Mouse (Mus musculus): ENCODE data around the gene Maml2. TPM values are rescaled to one million over a fixed set of nuclear protein-coding genes. Genes with fewer than 3 reads are reported as not detected.

Gene Maml2
- total RNA-seq, 1 experiment, result 1.9 TPM

DNA sequence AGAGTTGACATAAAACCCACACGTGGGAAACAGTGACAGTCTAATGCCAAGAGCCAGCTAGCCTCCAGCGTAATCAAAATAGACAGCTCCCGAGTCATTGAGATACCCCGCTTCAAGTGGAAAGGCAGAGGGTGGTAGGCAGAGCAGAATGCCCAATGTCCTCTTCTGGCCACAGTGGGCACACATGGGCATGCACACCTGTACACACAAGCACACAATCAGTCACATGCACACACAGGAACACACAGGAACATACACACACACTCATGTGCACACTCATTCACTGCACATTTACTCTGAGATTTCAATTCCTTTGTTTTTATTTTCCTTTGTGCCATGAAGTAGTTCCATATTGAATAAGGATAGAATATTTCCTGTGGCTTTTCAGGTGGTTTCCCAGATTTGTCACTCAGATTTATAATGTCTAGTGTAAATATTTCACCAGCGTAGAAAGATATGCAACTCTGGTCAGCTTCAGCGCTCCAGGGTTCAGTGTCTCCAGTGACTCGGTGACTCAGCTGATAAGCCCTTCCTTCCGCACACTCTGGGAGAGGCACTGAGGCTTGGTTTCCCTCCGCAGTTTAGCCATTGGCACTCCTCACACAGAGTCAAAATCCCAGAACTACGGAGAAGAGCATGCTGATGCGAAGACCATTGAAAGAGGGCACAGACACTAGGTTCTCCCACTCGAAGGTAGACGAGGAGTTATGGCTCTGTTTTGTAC lies 144.4 kb downstream of the Maml2 start:
- Histone ChIP-seq H3K27ac (ENCODE audit: insufficient read depth, low read depth, low read length, poor library complexity, severe bottlenecking) (no peak overlapping the region), H3K36me3 (ENCODE audit: control insufficient read depth, insufficient read depth, low read length, poor library complexity, severe bottlenecking) (no peaks in the 10 kb centered on the region), H3K9ac (ENCODE audit: insufficient read depth, low read depth, low read length, poor library complexity, severe bottlenecking) (no peak overlapping the region), H3K9me3 (ENCODE audit: control insufficient read depth, insufficient read depth, low read depth, low read length) (no peaks in the 10 kb centered on the region), H3K4me1 (ENCODE audit: control insufficient read depth in 2 of 2, insufficient read depth in 2 of 2, low read length in 2 of 2, poor library complexity in 1 of 2) (no peaks in the 10 kb centered on the region), H3K4me3 (ENCODE audit: insufficient read depth in 1 of 2, low read depth in 1 of 2, low read length in 2 of 2, poor library complexity in 1 of 2, severe bottlenecking in 1 of 2) (no peak overlapping the region)
- no peak for TF ChIP-seq MAFK (IDR thresholded peaks at IDR 0.05; ENCODE audit: insufficient read depth, low read depth, low read length)
- TF ChIP-seq ZC3H11A (IDR thresholded peaks at IDR 0.05; ENCODE audit: borderline replicate concordance, low read depth, low read length), result no peak
- TF ChIP-seq CHD2 (IDR thresholded peaks at IDR 0.05; ENCODE audit: low read depth, low read length), result no peak
- no peak for TF ChIP-seq HCFC1 (IDR thresholded peaks at IDR 0.05; ENCODE audit: borderline replicate concordance, insufficient read depth, low read length)
- TF ChIP-seq ZNF384 (IDR thresholded peaks at IDR 0.05; ENCODE audit: low read depth, low read length), result no peak
- in situ Hi-C loops (cut with MboI; ENCODE audit: low sequenced_read_pairs in 2 of 2, unreplicated experiment in 2 of 2), result no loop called here
- no peak for DNase-seq (ENCODE audit: low read depth, low spot score)

DNA sequence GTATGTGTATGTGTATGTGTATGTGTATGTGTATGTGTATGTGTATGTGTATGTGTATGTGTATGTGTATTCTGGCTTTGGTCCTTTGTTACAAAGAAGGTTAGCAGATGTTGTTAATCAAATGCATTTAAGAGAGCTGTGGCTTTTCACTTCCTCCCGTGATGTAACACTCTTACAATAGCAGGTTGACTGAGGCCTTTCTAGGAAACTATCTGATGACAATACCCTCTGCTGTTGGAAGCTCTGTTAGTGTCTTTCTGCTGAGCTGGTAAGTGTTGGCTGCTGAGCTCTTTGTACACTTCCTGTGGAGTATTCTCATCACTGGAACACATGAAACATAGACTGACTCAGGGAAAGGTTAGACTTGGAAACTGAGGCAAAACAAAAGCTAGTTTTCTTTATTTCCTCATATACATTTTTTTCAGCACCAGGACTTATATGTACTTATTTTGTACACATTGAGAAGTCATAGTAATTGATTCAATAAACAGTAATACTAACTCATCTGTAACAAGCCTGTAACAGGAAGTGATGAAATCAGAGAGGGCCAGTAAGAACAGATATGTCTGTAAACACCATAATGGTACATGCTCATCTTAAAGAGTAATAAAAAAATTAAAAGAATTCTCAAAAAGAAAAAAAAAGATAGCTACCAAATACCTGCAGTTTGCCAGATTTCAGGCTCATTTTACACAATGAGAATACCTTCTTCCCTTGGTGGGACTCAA lies 145.9 kb downstream of the Maml2 start:
- in situ Hi-C loops (cut with MboI; ENCODE audit: low sequenced_read_pairs in 2 of 2, unreplicated experiment in 2 of 2), result no loop called here
- DNase-seq (ENCODE audit: low read depth, low spot score), result no peak
- H3K4me1 ChIP-seq (ENCODE audit: control insufficient read depth in 2 of 2, insufficient read depth in 2 of 2, low read length in 2 of 2, poor library complexity in 1 of 2), result no peaks in the 10 kb centered on the region
- H3K36me3 ChIP-seq (ENCODE audit: control insufficient read depth, insufficient read depth, low read length, poor library complexity, severe bottlenecking), result no peaks in the 10 kb centered on the region
- H3K9ac ChIP-seq (ENCODE audit: insufficient read depth, low read depth, low read length, poor library complexity, severe bottlenecking), result no peak overlapping the region
- H3K9me3 ChIP-seq (ENCODE audit: control insufficient read depth, insufficient read depth, low read depth, low read length), result no peaks in the 10 kb centered on the region
- H3K27ac ChIP-seq (ENCODE audit: insufficient read depth, low read depth, low read length, poor library complexity, severe bottlenecking), result no peak overlapping the region
- H3K4me3 ChIP-seq (ENCODE audit: insufficient read depth in 1 of 2, low read depth in 1 of 2, low read length in 2 of 2, poor library complexity in 1 of 2, severe bottlenecking in 1 of 2), result no peak overlapping the region
- TF ChIP-seq HCFC1 (IDR thresholded peaks at IDR 0.05; ENCODE audit: borderline replicate concordance, insufficient read depth, low read length) (no peak), MAFK (IDR thresholded peaks at IDR 0.05; ENCODE audit: insufficient read depth, low read depth, low read length) (no peak), CHD2 (IDR thresholded peaks at IDR 0.05; ENCODE audit: low read depth, low read length) (no peak), ZNF384 (IDR thresholded peaks at IDR 0.05; ENCODE audit: low read depth, low read length) (no peak), ZC3H11A (IDR thresholded peaks at IDR 0.05; ENCODE audit: borderline replicate concordance, low read depth, low read length) (no peak)

DNA sequence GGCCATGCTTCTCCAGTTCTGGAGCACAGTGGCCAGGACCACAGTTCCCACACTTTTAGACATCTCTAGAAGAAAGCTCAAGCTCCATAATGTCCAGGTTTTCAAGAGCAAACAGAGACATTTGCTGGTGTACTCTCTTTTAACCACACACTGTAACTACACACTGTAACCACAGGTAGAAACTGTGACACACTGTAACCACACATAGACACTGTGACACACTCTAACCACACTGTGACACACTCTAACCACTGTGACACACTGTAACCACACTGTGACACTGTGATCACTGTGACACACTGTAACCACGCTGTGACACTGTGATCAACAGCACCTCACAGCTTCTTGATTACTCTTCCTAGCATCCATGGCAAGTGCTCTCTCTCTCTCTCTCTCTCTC lies 148.5 kb downstream of the Maml2 start:
- DNase-seq (ENCODE audit: low read depth, low spot score), result no peak
- no peak overlapping the region for H3K4me3 ChIP-seq (ENCODE audit: insufficient read depth in 1 of 2, low read depth in 1 of 2, low read length in 2 of 2, poor library complexity in 1 of 2, severe bottlenecking in 1 of 2)
- TF ChIP-seq CHD2 (IDR thresholded peaks at IDR 0.05; ENCODE audit: low read depth, low read length) (no peak), MAFK (IDR thresholded peaks at IDR 0.05; ENCODE audit: insufficient read depth, low read depth, low read length) (no peak), ZC3H11A (IDR thresholded peaks at IDR 0.05; ENCODE audit: borderline replicate concordance, low read depth, low read length) (no peak), HCFC1 (IDR thresholded peaks at IDR 0.05; ENCODE audit: borderline replicate concordance, insufficient read depth, low read length) (no peak), ZNF384 (IDR thresholded peaks at IDR 0.05; ENCODE audit: low read depth, low read length) (no peak)
- H3K9me3 ChIP-seq (ENCODE audit: control insufficient read depth, insufficient read depth, low read depth, low read length), result no peaks in the 10 kb centered on the region
- H3K27ac ChIP-seq (ENCODE audit: insufficient read depth, low read depth, low read length, poor library complexity, severe bottlenecking), result no peak overlapping the region
- no peaks in the 10 kb centered on the region for H3K4me1 ChIP-seq (ENCODE audit: control insufficient read depth in 2 of 2, insufficient read depth in 2 of 2, low read length in 2 of 2, poor library complexity in 1 of 2)
- no peaks in the 10 kb centered on the region for H3K36me3 ChIP-seq (ENCODE audit: control insufficient read depth, insufficient read depth, low read length, poor library complexity, severe bottlenecking)
- H3K9ac ChIP-seq (ENCODE audit: insufficient read depth, low read depth, low read length, poor library complexity, severe bottlenecking), result no peak overlapping the region
- in situ Hi-C loops (cut with MboI; ENCODE audit: low sequenced_read_pairs in 2 of 2, unreplicated experiment in 2 of 2), result no loop called here

DNA sequence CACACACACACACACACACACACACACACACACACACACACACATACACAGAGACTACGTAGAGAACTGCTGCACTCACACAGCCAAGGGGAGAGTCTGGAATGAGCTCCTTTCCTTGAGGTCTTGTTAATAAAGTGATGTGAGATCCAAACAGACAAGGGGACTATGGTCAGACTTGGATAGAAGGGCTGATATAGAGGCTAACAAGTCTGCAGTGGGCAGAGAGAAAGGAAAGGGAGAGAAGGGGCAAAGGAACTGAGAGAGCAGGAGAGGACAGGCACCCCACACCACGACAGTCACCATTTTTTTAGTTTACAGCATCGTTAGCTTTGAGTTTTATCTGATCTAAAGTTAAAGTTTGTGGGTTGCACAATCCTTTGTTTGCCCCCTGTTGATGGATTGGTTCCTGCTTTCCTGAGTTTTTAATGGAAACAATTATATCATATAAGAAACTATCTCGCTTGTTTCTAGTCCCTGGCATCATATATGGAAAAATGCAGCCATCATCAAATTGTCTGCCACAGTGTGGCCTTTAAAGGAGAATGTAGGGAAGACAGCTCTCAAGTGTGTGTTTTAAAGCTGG lies 149.0 kb downstream of the Maml2 start, which contains the start of gene Gm17571:
Gm17571 (minus strand) TSS at position 51 of the 583 bp plus-strand sequence.
- in situ Hi-C loops (cut with MboI; ENCODE audit: low sequenced_read_pairs in 2 of 2, unreplicated experiment in 2 of 2), result no loop called here
- Histone ChIP-seq H3K4me1 (ENCODE audit: control insufficient read depth in 2 of 2, insufficient read depth in 2 of 2, low read length in 2 of 2, poor library complexity in 1 of 2) (no peaks in the 10 kb centered on the region), H3K4me3 (ENCODE audit: insufficient read depth in 1 of 2, low read depth in 1 of 2, low read length in 2 of 2, poor library complexity in 1 of 2, severe bottlenecking in 1 of 2) (no peak within 1 kb of the TSS), H3K9me3 (ENCODE audit: control insufficient read depth, insufficient read depth, low read depth, low read length) (no peaks in the 10 kb centered on the region), H3K36me3 (ENCODE audit: control insufficient read depth, insufficient read depth, low read length, poor library complexity, severe bottlenecking) (no peaks in the 10 kb centered on the region), H3K27ac (ENCODE audit: insufficient read depth, low read depth, low read length, poor library complexity, severe bottlenecking) (no peak within 1 kb of the TSS), H3K9ac (ENCODE audit: insufficient read depth, low read depth, low read length, poor library complexity, severe bottlenecking) (no peak within 1 kb of the TSS)
- no peak for DNase-seq (ENCODE audit: low read depth, low spot score)
- TF ChIP-seq ZNF384 (IDR thresholded peaks at IDR 0.05; ENCODE audit: low read depth, low read length) (no peak), ZC3H11A (IDR thresholded peaks at IDR 0.05; ENCODE audit: borderline replicate concordance, low read depth, low read length) (no peak), MAFK (IDR thresholded peaks at IDR 0.05; ENCODE audit: insufficient read depth, low read depth, low read length) (no peak), CHD2 (IDR thresholded peaks at IDR 0.05; ENCODE audit: low read depth, low read length) (no peak), HCFC1 (IDR thresholded peaks at IDR 0.05; ENCODE audit: borderline replicate concordance, insufficient read depth, low read length) (no peak)
